Mouse (Mus musculus): ENCODE data around the gene Ppm1l. TPM values are rescaled to one million over a fixed set of nuclear protein-coding genes. Genes with fewer than 3 reads are reported as not detected.
A peak's percentile ranks its signal among the peaks of the same experiment; 100 is the strongest.

Gene Ppm1l
- polyA plus RNA-seq, 1 experiment from 2014 or later: 27.4 TPM

GRCm38 (mm10) chr3:69594071-69594470 is 277.4 kb downstream of the Ppm1l start:
- Histone ChIP-seq H3K4me2 (replicated peaks) (no peak overlapping the region), H3K36me3 (replicated peaks; ENCODE audit: control insufficient read depth, insufficient read depth) (peaks cover 4% of the 10 kb centered on the region; the same call in 1 of the 2 replicates), H3K9ac (no peak overlapping the region), H3K27me3 (ENCODE audit: control insufficient read depth, insufficient read depth, low read length) (no peaks in the 10 kb centered on the region), H3K4me1 (replicated peaks; ENCODE audit: control insufficient read depth, insufficient read depth, low read length) (peaks cover 31% of the 10 kb centered on the region), H3K4me3 (replicated peaks; ENCODE audit: low read length) (no peak overlapping the region), H3K27ac (no peak overlapping the region), H3K9me3 (ENCODE audit: control insufficient read depth, low read length) (no peaks in the 10 kb centered on the region)
- 72% methylated on average over 9 of the region's 9 CpGs for WGBS
- ATAC-seq (ENCODE audit: low FRiP score) (no peak), DNase-seq (ENCODE audit: low spot score) (no peak)

GRCm38 (mm10) chr3:69596116-69596515 is 279.5 kb downstream of the Ppm1l start:
- Histone ChIP-seq H3K9ac (no peak overlapping the region), H3K4me1 (replicated peaks; ENCODE audit: control insufficient read depth, insufficient read depth, low read length) (peaks cover 33% of the 10 kb centered on the region), H3K36me3 (replicated peaks; ENCODE audit: control insufficient read depth, insufficient read depth) (peaks cover 4% of the 10 kb centered on the region; the same call in 1 of the 2 replicates), H3K4me3 (replicated peaks; ENCODE audit: low read length) (no peak overlapping the region), H3K27me3 (ENCODE audit: control insufficient read depth, insufficient read depth, low read length) (no peaks in the 10 kb centered on the region), H3K4me2 (replicated peaks) (peak overlapping the region; percentile 64; the same call in 1 of the 2 replicates), H3K27ac (no peak overlapping the region), H3K9me3 (ENCODE audit: control insufficient read depth, low read length) (no peaks in the 10 kb centered on the region)
- no peak for ATAC-seq (ENCODE audit: low FRiP score)
- WGBS: 83% methylated on average over 3 of the region's 3 CpGs
- no peak for DNase-seq (ENCODE audit: low spot score)

- Histone ChIP-seq H3K27me3 (ENCODE audit: control insufficient read depth, insufficient read depth, low read length) (no peaks in the 10 kb centered on the region), H3K27ac (no peak overlapping the region), H3K4me1 (replicated peaks; ENCODE audit: control insufficient read depth, insufficient read depth, low read length) (peaks cover 33% of the 10 kb centered on the region), H3K9me3 (ENCODE audit: control insufficient read depth, low read length) (no peaks in the 10 kb centered on the region), H3K9ac (peak overlapping the region; percentile 82), H3K4me2 (replicated peaks) (peak overlapping the region; percentile 64), H3K36me3 (replicated peaks; ENCODE audit: control insufficient read depth, insufficient read depth) (peaks cover 2% of the 10 kb centered on the region; the same call in 1 of the 2 replicates), H3K4me3 (replicated peaks; ENCODE audit: low read length) (peak overlapping the region; percentile 87)
- ATAC-seq (ENCODE audit: low FRiP score): no peak
- no peak for DNase-seq (ENCODE audit: low spot score)
- WGBS: 87% methylated on average over 6 of the region's 6 CpGs
These were observed 280.6 kb downstream of the Ppm1l start for GRCm38 (mm10) chr3:69597211-69597610.

GRCm38 (mm10) chr3:69597816-69598215 is 281.2 kb downstream of the Ppm1l start:
- Histone ChIP-seq H3K4me3 (replicated peaks; ENCODE audit: low read length) (peak overlapping the region; percentile 87), H3K4me2 (replicated peaks) (peak overlapping the region; percentile 64), H3K4me1 (replicated peaks; ENCODE audit: control insufficient read depth, insufficient read depth, low read length) (peaks cover 33% of the 10 kb centered on the region), H3K36me3 (replicated peaks; ENCODE audit: control insufficient read depth, insufficient read depth) (no peaks in the 10 kb centered on the region; the same call in 1 of the 2 replicates), H3K27me3 (ENCODE audit: control insufficient read depth, insufficient read depth, low read length) (no peaks in the 10 kb centered on the region), H3K27ac (peak overlapping the region; percentile 83), H3K9me3 (ENCODE audit: control insufficient read depth, low read length) (no peaks in the 10 kb centered on the region), H3K9ac (peak overlapping the region; percentile 82)
- ATAC-seq (ENCODE audit: low FRiP score) (peak; percentile 21; the same call in 1 of the 2 replicates), DNase-seq (ENCODE audit: low spot score) (peak; percentile 34)
- 6% methylated on average over 7 of the region's 7 CpGs for WGBS

GRCm38 (mm10) chr3:69598261-69599165 is 281.9 kb downstream of the Ppm1l start, which contains the start of gene B3galnt1:
Gene B3galnt1, minus strand, starts transcription at chr3:69598960.
- Histone ChIP-seq H3K9ac (peak within 1 kb of the TSS; percentile 82), H3K9me3 (ENCODE audit: control insufficient read depth, low read length) (no peaks in the 10 kb centered on the region), H3K4me2 (replicated peaks) (peak within 1 kb of the TSS; percentile 64), H3K27ac (peak within 1 kb of the TSS; percentile 83), H3K4me3 (replicated peaks; ENCODE audit: low read length) (peak within 1 kb of the TSS; percentile 87), H3K4me1 (replicated peaks; ENCODE audit: control insufficient read depth, insufficient read depth, low read length) (peaks cover 33% of the 10 kb centered on the region), H3K27me3 (ENCODE audit: control insufficient read depth, insufficient read depth, low read length) (no peaks in the 10 kb centered on the region), H3K36me3 (replicated peaks; ENCODE audit: control insufficient read depth, insufficient read depth) (no peaks in the 10 kb centered on the region; the same call in 1 of the 2 replicates)
- DNase-seq (ENCODE audit: low spot score): peak; percentile 85
- under 1% methylated on average over 62 of the region's 99 CpGs for WGBS
- peak; percentile 86 for ATAC-seq (ENCODE audit: low FRiP score)

GRCm38 (mm10) chr3:69599166-69599500 is 282.5 kb downstream of the Ppm1l start:
- H3K9me3 ChIP-seq (ENCODE audit: control insufficient read depth, low read length): no peaks in the 10 kb centered on the region
- H3K4me3 ChIP-seq (replicated peaks; ENCODE audit: low read length): peak overlapping the region; percentile 87
- H3K27me3 ChIP-seq (ENCODE audit: control insufficient read depth, insufficient read depth, low read length): no peaks in the 10 kb centered on the region
- peak overlapping the region; percentile 82 for H3K9ac ChIP-seq
- peak overlapping the region; percentile 83 for H3K27ac ChIP-seq
- ATAC-seq (ENCODE audit: low FRiP score) (peak; percentile 44), DNase-seq (ENCODE audit: low spot score) (no peak)
- H3K4me2 ChIP-seq (replicated peaks): peak overlapping the region; percentile 64
- H3K36me3 ChIP-seq (replicated peaks; ENCODE audit: control insufficient read depth, insufficient read depth): no peaks in the 10 kb centered on the region
- peaks cover 33% of the 10 kb centered on the region for H3K4me1 ChIP-seq (replicated peaks; ENCODE audit: control insufficient read depth, insufficient read depth, low read length)
- 12% methylated on average over 5 of the region's 5 CpGs for WGBS

GRCm38 (mm10) chr3:69606923-69607322 is 290.3 kb downstream of the Ppm1l start:
- no peaks in the 10 kb centered on the region for H3K4me1 ChIP-seq (replicated peaks; ENCODE audit: control insufficient read depth, insufficient read depth, low read length)
- no peak for ATAC-seq (ENCODE audit: low FRiP score)
- WGBS: 92% methylated on average over 1 of the region's 1 CpGs

GRCm38 (mm10) chr3:69607468-69607867 is 290.8 kb downstream of the Ppm1l start:
- Histone ChIP-seq H3K27ac (no peak overlapping the region), H3K4me3 (replicated peaks; ENCODE audit: low read length) (no peak overlapping the region), H3K4me1 (replicated peaks; ENCODE audit: control insufficient read depth, insufficient read depth, low read length) (no peaks in the 10 kb centered on the region), H3K27me3 (ENCODE audit: control insufficient read depth, insufficient read depth, low read length) (no peaks in the 10 kb centered on the region), H3K9ac (no peak overlapping the region), H3K4me2 (replicated peaks) (no peak overlapping the region), H3K36me3 (replicated peaks; ENCODE audit: control insufficient read depth, insufficient read depth) (no peaks in the 10 kb centered on the region), H3K9me3 (ENCODE audit: control insufficient read depth, low read length) (no peaks in the 10 kb centered on the region)
- DNase-seq (ENCODE audit: low spot score) (no peak), ATAC-seq (ENCODE audit: low FRiP score) (no peak)
- WGBS: 59% methylated on average over 1 of the region's 1 CpGs

More at GRCm38 (mm10) chr3:69606923-69607322, 290.3 kb downstream of the Ppm1l start:
- H3K9me3 ChIP-seq (ENCODE audit: control insufficient read depth, low read length): no peaks in the 10 kb centered on the region
- no peak overlapping the region for H3K9ac ChIP-seq
- DNase-seq (ENCODE audit: low spot score): no peak
- H3K27me3 ChIP-seq (ENCODE audit: control insufficient read depth, insufficient read depth, low read length): no peaks in the 10 kb centered on the region
- H3K27ac ChIP-seq: no peak overlapping the region
- no peaks in the 10 kb centered on the region for H3K36me3 ChIP-seq (replicated peaks; ENCODE audit: control insufficient read depth, insufficient read depth)
- no peak overlapping the region for H3K4me3 ChIP-seq (replicated peaks; ENCODE audit: low read length)
- H3K4me2 ChIP-seq (replicated peaks): no peak overlapping the region

GRCm38 (mm10) chr3:69607909-69608308 is 291.2 kb downstream of the Ppm1l start:
- H3K4me3 ChIP-seq (replicated peaks; ENCODE audit: low read length): no peak overlapping the region
- no peak overlapping the region for H3K4me2 ChIP-seq (replicated peaks)
- H3K9ac ChIP-seq: no peak overlapping the region
- H3K27me3 ChIP-seq (ENCODE audit: control insufficient read depth, insufficient read depth, low read length): no peaks in the 10 kb centered on the region
- H3K27ac ChIP-seq: no peak overlapping the region
- ATAC-seq (ENCODE audit: low FRiP score) (no peak), DNase-seq (ENCODE audit: low spot score) (no peak)
- WGBS: 91% methylated on average over 5 of the region's 5 CpGs
- H3K9me3 ChIP-seq (ENCODE audit: control insufficient read depth, low read length): no peaks in the 10 kb centered on the region
- H3K36me3 ChIP-seq (replicated peaks; ENCODE audit: control insufficient read depth, insufficient read depth): no peaks in the 10 kb centered on the region
- no peaks in the 10 kb centered on the region for H3K4me1 ChIP-seq (replicated peaks; ENCODE audit: control insufficient read depth, insufficient read depth, low read length)
